Mouse (Mus musculus) olfactory bulb, adult 2 months (tissue): ENCODE measurements around the gene Ddx55.

Experiments used
- CTCF ChIP-seq: fragments of 200-500 bp; IDR thresholded peaks from 2 replicates; pipeline ENCODE4 v1.5.1; 2012; ENCODE audit warnings: low read depth, mild to moderate bottlenecking, low read length, moderate library complexity; ENCODE audit not compliant: insufficient read depth
- POLR2A ChIP-seq: fragments of 200-500 bp; IDR thresholded peaks from 2 replicates; pipeline ENCODE4 v1.6.1; 2012; ENCODE audit warnings: mild to moderate bottlenecking, low read depth, low read length, moderate library complexity; ENCODE audit not compliant: insufficient read depth

GRCm38 (mm10) chr5:124518648-124519047 is 34.0 kb upstream of the Ddx55 start:
- no peak for TF ChIP-seq CTCF
- TF ChIP-seq POLR2A, result no peak
